Mouse (Mus musculus): ENCODE results near the gene Rnf43.

Gene Rnf43

DNA sequence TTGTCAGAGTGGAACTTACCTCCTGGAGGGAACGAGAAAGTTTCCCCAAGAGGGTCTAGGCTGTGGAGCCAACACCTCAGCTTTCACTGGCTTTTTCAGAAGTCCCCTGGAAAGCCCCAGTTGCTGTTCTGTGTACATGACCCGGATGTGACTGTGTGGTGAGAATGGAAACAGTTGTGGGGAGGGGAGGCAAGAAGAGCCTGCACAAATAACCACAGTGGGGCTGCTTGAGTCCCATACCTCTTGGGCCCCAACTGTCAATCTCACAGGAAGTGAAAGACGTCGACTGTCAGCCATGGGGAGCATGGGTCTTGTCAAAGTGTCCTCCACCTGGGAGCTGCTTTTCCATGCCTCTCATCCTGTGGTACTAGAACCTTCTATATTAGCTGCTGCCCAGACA, 82.4 kb downstream of the Rnf43 start:
- DNase-seq (ENCODE audit: extremely low spot score, low spot score), result no peak

DNA sequence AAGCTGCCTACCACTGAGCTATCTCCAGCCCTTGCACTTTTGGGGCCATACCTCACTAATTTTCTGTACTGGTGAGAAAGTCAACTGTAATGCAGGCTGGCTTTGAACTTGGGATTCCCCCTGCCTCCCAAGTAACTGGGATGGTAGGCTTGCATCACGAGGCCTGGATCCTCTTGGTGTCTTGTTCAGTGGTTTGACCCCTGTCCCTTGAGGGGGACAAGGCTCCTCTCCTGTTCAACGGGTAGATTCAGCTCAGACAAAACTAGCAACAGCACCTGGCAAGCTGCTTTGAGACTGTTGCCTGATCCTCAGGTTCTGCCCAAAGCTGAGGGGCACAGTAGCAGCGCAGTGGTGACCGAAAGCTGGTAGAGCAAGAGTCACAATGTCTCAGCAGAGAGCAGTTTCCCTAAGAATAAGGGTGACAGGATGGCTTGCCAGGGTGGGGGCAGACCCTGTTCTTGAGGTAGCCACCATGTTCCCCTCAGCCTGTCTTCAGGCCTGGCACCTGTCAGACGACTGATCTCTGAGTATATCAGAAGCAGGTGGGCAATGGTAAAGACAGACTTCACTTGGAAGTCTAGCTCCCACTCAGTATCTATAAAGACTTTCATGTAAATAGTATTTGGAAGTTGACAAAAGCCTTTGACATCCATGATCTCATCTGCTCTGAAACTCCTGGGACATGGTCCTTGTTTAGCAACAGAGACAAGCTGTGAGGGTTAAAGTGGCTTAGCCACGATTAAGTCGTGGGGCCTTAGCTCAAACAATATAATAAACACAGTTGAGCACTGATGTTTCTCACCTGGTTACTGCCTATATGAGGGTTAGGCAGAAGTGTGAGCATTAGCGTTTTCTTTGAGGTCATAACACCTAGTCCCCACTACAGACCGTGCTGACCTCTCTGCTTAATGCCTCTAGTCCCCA, 83.4 kb downstream of the Rnf43 start:
- DNase-seq (ENCODE audit: extremely low spot score, low spot score), result no peak

DNA sequence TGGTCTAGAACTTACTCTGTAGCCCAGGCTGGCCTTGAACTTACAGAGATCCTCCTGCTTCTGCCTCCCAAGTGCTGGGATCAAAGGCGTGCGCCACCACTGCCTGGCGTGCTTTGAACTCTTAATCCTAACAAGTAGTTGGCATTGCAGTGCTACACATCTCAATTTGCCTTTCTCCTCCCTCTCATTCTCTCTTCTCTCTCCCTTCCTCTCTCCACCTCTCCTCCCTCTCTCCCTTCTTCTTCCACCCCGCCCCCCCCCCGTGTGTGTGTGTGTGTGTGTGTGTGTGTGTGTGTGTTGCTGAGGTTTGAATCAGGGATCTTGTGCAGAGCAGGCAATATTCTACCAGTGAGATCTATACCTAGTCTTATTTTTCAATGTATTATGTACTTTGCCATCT, 84.8 kb downstream of the Rnf43 start:
- no peak for DNase-seq (ENCODE audit: extremely low spot score, low spot score)

DNA sequence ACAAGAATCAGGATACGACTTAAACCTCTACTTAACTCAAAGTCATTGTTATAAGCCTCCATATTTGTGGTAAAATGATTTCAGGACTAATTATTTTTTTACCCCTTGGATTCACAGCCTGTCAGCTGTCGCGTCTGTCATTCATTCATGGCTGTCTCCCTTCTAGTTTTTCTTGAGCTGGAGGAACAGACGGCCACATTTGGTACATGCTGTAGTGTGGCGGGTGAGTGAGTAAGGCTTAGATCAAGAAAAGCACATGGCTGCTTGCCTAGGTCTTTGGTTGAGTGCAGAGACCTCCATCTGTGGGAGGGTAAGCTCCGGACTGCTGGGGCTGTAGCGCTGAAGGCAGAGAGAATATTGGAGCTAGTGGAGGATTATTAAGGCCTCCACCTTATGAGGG, 85.2 kb downstream of the Rnf43 start:
- no peak for DNase-seq (ENCODE audit: extremely low spot score, low spot score)

DNA sequence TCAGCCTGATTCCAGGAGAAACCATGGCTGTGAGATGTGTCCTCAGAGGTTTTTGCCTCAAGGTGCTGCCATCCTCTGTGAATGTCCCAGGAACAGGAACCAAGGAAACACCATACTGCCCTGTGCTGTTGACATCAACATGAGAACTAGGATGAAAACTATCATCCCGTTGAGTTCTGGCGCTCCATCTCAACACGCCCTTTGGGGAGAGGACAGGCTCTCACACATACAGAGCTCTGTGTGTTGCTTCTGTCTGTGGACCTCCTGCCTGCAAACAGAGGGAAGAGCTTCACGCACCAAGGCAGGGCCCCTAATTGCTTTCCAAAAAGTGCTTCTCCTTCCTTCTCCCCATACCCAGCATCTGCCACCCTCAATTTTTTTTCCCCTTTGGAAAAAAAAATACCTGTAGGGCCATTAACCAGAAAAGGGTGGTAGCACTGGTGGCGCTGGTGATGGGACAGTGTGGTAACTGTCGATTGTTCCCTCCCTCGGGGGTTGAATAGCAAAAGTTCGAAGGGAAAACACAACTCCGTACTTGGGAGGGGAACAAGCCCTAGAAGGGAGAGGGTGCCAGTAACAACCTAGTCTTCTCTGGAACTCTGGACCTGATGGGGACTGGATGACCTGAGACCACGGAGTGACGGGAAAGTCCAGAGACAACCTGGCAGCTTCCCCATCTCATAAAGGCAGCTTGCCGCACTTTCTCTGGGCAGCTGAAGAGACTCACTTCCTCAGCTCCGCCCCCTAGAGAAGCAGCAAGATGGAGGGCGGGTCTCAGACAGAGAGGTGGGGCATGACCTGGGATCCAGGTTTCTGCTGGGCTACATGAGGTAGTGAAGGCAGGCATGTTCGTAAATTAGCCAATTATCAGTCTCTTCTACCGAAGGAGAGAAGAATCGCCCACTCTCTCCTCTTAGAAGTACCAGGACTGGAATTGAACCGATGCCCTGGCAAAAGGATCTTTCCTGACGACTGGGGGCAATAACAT, 85.9 kb downstream of the Rnf43 start:
- DNase-seq (ENCODE audit: extremely low spot score, low spot score), result no peak

DNA sequence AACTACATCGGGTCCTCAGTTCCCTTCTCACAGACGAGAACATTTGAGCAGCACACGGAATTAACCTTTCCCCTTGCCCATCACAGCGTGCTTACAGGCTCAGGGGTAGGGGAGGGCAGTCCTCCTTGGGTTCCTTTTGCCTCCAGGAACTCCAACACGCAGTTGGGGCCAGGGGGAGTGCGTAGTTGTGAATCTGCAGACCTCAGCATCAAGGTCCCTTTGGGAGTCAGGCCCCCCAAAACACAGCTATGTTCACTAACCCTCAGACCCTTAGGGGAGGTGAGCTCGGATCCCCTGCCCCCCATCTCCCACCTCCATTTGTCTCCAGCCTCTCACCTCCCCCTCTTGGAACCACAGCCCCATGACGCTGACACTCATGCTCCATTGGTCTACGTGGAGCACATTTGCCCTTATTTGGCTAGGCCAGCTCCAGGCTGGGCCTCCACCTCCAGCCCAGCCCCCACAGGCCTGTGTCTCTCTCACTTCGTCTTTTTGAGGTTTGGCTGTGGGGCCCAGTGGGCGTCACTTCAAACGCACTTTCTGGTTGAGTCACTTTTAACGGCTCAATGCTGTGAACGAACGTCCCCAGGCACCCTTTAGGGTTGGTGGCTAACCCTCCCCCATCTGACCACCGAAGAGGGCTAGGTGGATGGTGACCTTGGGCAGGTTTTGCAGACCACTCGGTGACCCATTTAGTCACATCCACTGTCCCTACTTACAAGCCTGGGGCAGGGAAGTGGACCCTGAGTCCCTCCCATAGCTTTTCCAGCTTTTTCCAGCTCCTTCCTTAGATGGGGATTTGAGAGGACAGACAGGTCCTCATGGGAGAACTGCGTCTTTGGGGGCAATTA, 86.9 kb downstream of the Rnf43 start:
- DNase-seq (ENCODE audit: extremely low spot score, low spot score), result no peak

DNA sequence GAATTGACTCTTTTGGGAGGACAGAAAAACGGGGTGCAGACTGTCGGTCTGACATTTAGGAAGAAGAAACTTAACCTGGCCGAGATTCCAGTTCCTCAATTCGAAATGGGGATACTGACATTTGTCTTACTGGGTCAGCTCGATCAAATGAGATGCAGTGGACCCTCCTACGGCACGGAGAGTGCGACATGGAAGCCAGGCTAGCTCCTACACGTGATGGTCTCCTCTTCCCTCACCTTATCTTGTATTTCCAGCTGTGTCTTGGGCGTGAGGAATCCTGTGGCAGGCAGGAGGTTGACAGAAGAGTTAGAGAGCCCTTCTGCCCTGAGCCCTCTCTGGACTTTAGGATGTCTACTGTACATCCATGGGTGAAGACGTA, 87.5 kb downstream of the Rnf43 start:
- no peak for DNase-seq (ENCODE audit: extremely low spot score, low spot score)

DNA sequence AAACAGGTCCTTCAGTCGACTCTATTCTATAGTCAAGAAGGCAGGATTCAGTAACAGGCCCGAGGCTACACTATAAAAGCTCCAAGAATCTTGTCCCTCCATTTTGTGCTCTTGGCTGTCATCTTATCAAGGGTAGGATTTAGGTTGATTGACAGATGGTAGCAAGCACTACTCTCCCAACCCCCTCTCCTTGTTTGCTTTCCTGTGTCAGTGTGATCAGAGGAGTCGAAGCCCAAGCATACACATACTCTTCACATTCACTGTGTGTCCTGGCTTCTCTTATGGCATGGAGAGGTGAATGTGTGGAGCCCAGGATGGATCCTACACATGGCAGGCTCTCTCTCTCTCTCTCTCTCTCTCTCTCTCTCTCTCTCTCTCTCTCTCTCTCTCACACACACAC, 88.0 kb downstream of the Rnf43 start:
- DNase-seq (ENCODE audit: extremely low spot score, low spot score), result no peak

DNA sequence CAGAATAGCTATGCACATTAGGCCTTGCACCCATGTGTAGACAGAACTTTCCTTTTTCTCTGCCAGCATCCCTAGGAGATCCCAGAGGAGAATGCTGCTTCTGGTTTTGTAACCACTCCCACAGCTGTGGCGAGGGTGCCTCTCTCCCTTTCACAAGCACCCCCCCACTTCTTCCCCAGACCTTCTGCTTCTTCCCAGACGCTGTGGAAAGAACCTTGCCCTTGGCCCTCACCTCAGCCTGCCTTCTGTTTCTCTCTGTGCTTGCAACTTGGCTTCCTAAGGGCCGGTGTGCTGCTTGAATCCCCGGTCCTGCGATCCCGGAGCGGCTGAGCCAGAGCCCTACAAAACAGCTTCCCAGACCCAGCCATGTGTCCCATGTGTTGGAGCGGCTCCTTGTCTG, 88.5 kb downstream of the Rnf43 start:
- no peak for DNase-seq (ENCODE audit: extremely low spot score, low spot score)

DNA sequence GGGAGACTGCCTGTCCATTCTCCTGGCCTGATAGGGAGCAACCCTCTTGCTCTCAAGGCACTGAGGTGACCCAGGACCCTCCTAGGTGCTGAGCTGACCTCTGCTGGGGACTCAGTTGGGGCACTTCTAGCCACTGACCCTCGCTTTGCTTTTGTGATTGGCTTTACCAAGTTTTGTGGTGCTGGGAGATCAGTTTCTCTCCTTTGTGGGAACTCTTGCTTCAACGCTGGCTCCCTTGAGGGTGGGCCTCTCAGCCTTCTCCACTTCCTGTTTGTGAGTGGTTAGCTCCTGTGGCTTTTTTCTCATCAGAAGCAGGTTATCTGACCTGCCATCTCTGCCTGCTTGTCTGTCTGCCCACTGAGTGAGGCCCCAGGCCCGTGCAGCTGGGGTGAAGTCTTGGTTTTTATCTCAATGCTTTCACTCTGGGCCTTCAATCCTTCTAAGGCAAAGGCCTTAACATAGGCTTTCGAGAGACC, 89.0 kb downstream of the Rnf43 start:
- DNase-seq (ENCODE audit: extremely low spot score, low spot score), result no peak

DNA sequence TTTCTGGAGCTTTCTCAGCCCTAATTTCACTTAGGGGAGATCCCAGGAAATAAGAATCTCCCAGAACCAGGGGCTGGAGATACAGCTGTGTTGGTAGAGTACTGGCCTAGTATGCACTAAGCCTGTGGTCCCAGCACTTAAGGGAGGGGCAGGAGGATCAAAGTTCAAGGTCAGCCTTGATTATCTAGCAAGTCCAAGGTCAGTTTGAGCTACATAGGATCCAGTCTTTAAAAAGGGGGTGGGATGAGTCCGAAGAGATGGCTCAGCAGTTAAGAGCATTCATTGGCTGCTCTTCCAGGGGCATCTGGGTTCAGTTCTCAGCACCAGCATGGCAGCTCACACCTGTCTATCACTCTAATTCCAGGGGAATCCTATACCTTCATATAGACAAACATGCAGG, 89.8 kb downstream of the Rnf43 start:
- no peak for DNase-seq (ENCODE audit: extremely low spot score, low spot score)

DNA sequence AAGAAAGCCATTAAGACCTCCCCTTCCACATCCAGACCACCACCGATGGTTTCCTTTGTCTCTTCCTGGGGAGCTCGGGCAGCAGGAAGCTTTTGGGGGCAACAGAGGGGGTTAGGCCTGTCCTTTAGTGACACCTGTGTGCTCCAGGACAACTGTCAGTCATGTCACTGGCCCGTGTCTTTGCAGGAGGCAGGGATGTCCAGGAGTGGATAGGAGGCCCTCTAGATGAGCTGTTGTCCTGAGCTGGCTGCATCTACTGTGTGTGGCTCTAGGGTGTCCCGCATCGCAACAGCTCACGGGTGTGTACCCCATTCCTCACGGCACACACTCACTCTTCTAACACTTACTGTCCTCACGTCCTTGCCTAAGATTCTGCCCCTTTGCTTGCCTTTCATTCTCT, 90.7 kb downstream of the Rnf43 start:
- DNase-seq (ENCODE audit: extremely low spot score, low spot score), result no peak

DNA sequence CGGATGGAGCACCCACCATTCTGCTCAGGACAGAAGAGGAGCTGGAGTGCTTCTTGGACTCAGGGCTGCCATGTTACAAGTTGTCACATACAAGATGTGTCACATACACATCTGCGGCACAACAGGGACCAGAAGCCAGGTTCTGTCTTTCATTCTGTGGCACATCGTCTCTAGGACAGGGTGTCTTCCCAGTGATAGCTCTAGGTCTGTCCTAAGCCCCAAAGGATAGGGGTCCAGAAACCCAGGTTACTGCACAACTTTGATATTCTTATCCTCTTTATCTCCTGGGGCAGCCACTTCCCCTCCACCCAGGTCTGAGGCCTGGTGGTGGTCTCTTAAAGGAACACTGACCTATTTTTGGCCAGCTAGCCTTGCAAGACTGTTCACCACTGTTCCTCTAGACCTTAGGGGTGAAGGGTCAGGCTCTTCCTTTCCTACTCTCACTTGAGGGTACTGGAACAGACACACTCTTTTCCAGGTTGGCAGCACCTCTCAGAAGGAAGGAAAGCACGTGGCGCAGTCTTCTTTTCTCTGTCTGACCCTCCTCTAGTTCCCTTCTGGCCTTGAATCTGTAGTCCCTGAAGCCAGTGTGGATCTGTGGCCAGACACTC, 91.5 kb downstream of the Rnf43 start:
- DNase-seq (ENCODE audit: extremely low spot score, low spot score), result no peak

DNA sequence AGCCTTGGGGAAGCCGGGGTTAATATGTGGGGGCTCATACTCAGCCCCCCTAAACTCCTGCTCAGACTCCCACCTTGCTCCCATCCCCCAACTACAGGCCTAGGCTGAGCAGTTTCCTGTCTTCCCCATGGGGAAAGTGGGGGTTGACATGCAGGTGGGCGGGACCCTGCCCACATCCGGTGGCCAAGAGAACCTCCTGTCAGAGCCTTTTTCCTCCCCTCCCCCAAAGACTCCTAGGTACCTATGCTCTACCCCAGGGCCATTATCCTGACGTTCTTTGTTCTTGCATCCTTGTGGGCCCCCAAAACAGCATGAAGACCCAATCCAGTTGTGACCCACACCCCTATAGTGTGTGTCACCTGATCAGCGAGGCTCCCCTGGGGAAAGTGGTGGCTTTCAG, 92.1 kb downstream of the Rnf43 start:
- DNase-seq (ENCODE audit: extremely low spot score, low spot score), result no peak

DNA sequence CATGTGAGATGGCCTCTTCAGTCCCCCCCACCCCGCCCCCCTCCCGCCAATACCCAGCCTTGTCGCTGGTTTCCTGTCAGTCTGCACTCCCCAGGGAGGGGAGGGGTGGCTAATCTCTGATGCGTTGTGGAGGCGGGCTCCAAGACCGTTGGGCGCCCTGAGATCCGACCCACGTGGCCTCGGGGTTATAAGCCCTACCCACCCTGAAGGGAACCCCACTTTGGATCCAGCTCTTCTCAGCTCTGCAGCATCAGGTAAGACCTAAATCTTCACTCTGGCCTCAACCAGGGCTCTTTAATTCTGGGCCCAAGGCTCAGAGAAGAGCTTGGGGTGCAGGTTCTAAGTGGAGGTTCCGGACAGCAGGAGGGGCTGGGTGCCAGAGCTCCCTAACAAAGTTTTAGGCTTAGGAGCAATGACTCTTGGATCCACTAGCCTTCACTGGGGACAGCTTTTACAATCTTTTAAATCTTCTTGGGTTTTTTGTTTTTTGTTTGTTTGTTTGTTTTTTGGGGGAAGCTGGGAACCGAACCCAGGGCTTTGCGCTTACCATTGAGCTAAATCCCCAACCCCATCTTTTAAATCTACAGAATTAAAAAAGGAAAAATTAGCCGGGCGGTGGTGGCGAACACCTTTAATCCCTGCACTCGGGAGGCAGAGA, 93.0 kb downstream of the Rnf43 start:
- DNase-seq (ENCODE audit: extremely low spot score, low spot score), result no peak

DNA sequence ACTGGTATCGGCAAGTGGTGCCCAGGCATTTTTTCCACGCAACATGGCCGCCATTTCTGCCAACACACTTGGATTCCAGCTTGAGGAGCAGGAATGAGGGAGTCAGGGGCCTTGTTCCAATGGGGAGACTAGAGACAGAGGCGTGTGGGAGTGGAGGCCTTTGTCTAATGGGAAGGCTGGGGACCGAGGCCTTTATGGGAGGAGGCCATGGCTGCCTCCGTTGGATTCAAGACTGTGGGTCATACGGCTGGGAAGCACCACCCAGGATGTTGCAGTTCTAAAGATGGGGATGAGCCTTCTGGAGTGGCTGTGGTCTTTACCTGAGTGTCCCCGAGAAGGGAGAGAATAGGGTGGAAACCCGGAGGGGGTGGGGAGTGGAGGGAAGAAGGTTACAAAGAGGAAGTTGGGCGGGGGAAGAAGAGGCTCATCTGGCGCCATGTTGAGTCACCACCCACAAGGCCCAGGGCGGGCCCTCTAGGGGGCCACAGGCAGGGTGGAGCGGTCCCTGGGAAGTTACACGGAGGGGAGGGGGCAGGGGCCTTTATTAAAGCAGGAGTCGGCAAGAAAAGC, 93.8 kb downstream of the Rnf43 start:
- DNase-seq (ENCODE audit: extremely low spot score, low spot score), result no peak

DNA sequence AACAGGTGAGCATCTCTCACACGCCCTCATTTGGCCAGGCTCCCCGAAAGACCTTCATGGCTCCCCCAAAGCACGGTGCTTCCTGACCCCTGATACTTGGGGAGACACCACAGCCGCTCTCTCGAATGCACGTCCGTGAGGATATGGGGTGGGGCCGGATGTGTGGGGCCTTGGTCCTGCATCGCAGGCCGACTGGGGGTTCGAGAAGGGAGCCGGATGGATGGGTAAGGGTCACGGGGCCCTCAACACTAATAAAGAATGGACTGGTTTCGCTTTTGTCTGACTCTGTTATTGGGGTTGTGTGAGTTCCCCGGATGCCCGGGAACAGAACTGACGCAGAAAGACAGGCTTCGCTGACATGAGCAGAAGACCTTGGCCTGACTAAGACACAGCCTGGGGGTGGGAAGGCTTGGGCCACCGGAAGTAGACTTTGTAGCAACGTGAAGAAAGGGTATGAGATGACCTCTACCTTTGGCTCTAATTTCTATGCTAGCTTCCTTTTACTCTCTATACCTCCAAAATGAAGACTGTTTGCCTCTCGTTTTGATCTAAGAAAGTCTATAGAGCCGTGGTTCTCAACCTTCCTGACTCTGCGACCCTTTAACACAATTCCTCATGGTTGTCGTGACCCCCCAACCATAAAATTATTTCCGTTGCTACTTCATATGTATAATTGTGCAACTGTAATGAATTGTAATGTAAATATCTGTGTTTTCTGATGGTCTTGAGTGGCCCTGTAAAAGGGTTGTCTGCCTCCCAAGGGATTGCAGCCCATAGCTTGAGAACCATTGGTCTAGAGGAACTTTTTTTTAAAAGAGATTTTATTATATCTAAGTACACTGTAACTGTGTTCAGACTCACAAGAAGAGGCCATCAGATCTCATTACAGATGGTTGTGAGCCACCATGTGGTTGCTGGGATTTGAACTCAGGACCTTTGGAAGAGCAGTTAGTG, 94.8 kb downstream of the Rnf43 start:
- no peak for DNase-seq (ENCODE audit: extremely low spot score, low spot score)

DNA sequence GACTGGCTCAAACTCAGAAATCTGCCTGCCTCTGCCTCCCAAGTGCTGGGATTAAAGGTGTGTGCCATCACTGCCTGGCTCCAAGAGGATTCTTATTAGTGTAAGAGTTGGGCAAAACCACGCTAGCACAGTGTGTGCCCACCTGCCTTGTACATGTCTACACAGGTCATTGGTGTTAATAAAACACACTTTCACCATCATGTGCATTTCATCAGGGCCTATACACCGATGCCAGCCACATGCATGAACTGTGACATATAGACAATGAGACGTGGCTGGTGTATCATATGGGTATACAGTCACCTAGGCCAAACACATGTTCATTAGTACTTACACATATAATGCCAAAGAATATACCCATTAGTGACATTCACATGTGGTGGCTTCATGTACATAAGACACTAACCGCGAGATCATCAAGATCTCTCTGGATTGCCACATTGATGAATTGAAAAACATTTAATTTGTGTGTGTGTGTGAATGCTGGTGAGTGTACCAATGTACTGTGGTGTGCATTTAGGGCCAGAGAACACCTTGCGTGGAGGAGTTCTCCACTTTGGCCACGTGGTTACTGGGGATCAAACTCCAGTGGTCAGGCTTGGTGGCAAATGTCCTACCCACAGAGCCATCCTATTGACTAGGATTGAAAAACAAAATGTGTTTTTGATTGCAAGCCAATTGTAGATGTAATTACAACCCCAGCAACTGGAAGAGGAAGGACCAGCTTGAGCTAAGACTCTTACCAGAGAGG, 95.8 kb downstream of the Rnf43 start:
- DNase-seq (ENCODE audit: extremely low spot score, low spot score), result no peak
